Mouse (Mus musculus) lung, embryonic 15.5 days (tissue): ENCODE data around the gene Rbm43. TPM values are rescaled to one million over a fixed set of nuclear protein-coding genes. Genes with fewer than 3 reads are reported as not detected.
A peak's percentile ranks its signal among the peaks of the same experiment; 100 is the strongest.
"Not testable (repeated sequence)": the region's sequence is repeated elsewhere in the genome, so short reads cannot be mapped to it uniquely, and the experiment has no call there.

Experiments used
- ATAC-seq: fragments of 200-750 bp; cut with Nextera tagmentation; 2 replicates; pipeline ENCODE4 v1.8.0; 2017; ENCODE audit warnings: moderate number of reproducible peaks, borderline replicate concordance; ENCODE audit not compliant: low FRiP score, low TSS enrichment; ENCODE audit errors: extremely low read depth
- H3K27ac ChIP-seq: fragments of 300-500 bp; sonication (generic); 2 replicates; pipeline ENCODE4 v1.5.1; 2015; ENCODE audit warnings: moderate library complexity, mild to moderate bottlenecking, inconsistent platforms
- H3K27me3 ChIP-seq: fragments of 300-500 bp; sonication (generic); 2 replicates; pipeline ENCODE4 v1.6.1; 2015; ENCODE audit warnings: inconsistent platforms
- H3K36me3 ChIP-seq: fragments of 300-500 bp; sonication (generic); 2 replicates; pipeline ENCODE4 v1.6.1; 2015; ENCODE audit warnings: inconsistent platforms
- H3K4me1 ChIP-seq: fragments of 300-500 bp; sonication (generic); 2 replicates; pipeline ENCODE4 v1.6.1; 2015; ENCODE audit warnings: inconsistent platforms
- H3K4me2 ChIP-seq: fragments of 300-500 bp; sonication (generic); 2 replicates; pipeline ENCODE4 v1.6.1; 2015; ENCODE audit warnings: inconsistent platforms, mild to moderate bottlenecking, moderate library complexity
- H3K4me3 ChIP-seq: fragments of 300-500 bp; sonication (generic); 2 replicates; pipeline ENCODE4 v1.5.1; 2015; ENCODE audit warnings: mild to moderate bottlenecking, inconsistent platforms
- H3K9ac ChIP-seq: fragments of 300-500 bp; sonication (generic); 2 replicates; pipeline ENCODE4 v1.6.1; 2015; ENCODE audit warnings: inconsistent platforms
- H3K9me3 ChIP-seq: fragments of 300-500 bp; sonication (generic); 2 replicates; pipeline ENCODE4 v1.6.1; 2016; ENCODE audit warnings: inconsistent platforms
- WGBS: fragments of 180-500 bp; shearing (Covaris S2); methylation state at CpG from one replicate; pipeline ENCODE4 v1.1.7; 2015; 5-methylcytosine and 5-hydroxymethylcytosine counted together
- polyA plus RNA-seq: library from polyadenylated mRNA; unstranded; fragments of >200 nt; fragmentation: Nextera tagmentation; extraction: Ambion mirVana; gene quantifications from 2 replicates; pipeline ENCODE4 v1.2.1, GENCODE M21; 2015

The Rbm43 gene
- polyA plus RNA-seq, 1 experiment from 2014 or later: 22.0 TPM

DNA sequence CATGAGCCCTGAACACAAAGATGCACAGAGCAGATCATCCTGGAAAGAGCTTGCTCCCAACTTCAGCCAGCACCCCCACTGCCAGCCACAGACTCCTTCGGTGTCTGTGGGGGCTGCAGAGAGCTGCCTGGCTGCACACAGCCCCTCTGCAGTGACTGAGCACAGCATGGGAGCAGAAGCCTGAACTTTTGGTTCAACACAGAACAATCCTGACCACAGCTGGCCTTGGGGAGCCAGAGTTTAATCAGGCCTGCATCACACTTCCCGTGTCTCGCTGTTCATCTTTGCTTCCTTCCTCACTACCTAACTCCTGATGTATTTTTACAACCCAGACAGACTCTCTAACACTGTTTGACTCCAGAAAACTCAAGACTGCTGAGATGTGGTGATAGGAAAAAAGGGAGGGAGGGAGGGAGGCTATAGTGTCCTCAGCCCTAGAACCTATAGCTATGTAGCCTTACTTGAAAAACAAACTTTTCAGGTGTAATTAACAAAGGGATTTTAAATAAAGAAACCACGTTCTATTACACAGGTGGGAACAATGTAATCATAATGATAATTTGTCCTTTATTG lies 27.3 kb downstream of the Rbm43 start:
- Histone ChIP-seq H3K4me2 (no peak overlapping the region), H3K27ac (no peak overlapping the region), H3K9me3 (no peaks in the 10 kb centered on the region), H3K36me3 (no peaks in the 10 kb centered on the region), H3K4me3 (no peak overlapping the region), H3K9ac (no peak overlapping the region), H3K27me3 (no peaks in the 10 kb centered on the region), H3K4me1 (0 out of 2 replicates have a peak, but pooled peaks cover 3% of the 10 kb centered on the region)
- ATAC-seq: no peak
- WGBS: 64% methylated on average over 4 of the region's 4 CpGs

DNA sequence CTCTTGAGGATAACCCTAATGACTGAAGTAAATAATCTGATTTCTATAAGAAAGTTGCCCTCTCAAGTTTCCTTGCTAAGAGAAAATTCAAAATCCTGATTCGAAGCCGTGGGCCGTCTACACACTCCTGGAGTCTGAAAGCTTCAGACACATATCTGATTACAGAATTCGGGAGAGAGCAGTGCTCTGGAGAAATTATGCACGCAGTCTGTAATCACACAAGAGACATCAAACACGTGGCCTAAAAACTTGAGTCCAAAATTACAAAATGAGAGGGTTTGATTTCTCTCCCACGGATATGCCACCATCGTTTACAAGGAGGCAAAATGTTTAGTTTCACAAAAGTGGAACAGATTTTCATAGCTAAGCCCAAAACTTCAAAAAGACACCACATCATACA lies 29.3 kb downstream of the Rbm43 start:
- no peak overlapping the region for H3K4me3 ChIP-seq
- no peaks in the 10 kb centered on the region for H3K9me3 ChIP-seq
- no peak overlapping the region for H3K27ac ChIP-seq
- no peak overlapping the region for H3K9ac ChIP-seq
- no peak for ATAC-seq
- H3K4me1 ChIP-seq: no peaks in the 10 kb centered on the region
- H3K27me3 ChIP-seq: no peaks in the 10 kb centered on the region
- H3K4me2 ChIP-seq: no peak overlapping the region
- no peaks in the 10 kb centered on the region for H3K36me3 ChIP-seq
- WGBS: 67% methylated on average over 8 of the region's 8 CpGs

DNA sequence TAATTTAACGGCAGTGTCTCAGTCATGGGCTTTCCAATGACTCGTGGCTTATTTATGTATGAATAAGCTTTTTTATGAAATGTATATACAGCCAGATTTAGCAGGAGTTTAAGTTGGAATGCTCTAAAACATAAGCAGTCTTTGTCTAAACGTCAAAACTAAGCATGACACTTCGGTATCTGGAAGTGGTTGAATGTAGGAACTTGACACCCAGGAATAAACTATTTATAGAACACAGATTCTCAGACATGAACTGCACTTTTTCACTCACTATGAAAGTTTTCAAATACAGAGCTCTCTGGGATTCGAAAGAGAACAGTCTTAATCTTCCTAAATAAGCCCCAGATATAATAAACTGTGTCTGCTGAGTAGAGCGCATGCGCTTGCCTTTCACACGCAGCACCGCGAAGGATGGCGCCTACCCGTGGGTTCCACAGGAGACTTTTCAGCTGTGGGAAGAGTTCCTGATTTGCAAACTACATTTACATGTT lies 42.5 kb downstream of the Rbm43 start:
- Histone ChIP-seq H3K27ac (no peak overlapping the region), H3K4me2 (no peak overlapping the region), H3K9ac (no peak overlapping the region), H3K4me1 (no peaks in the 10 kb centered on the region), H3K27me3 (no peaks in the 10 kb centered on the region), H3K4me3 (no peak overlapping the region), H3K9me3 (no peaks in the 10 kb centered on the region), H3K36me3 (no peaks in the 10 kb centered on the region)
- peak; percentile 55; the same call in 1 of the 2 replicates for ATAC-seq
- 48% methylated on average over 12 of the region's 12 CpGs for WGBS

DNA sequence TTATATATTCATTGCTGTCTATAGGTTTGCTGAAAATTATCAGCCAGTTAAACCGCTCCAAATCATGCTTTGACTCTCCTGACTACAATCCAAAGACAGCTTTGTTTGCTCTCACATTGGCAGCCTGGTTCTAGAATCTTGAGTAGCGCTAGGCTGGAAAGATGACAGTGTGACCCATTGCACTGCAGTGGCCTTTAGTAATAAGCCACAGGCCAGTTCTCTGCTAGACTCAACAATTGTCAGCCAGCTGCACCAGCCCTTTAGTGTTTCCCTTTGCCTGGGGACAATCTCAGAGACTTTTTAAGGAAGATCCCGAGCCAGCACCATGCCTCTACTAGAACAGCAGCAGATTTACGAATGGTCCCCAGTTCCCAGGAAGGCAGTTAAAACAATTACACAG lies 44.0 kb downstream of the Rbm43 start:
- Histone ChIP-seq H3K4me2 (no peak overlapping the region), H3K36me3 (no peaks in the 10 kb centered on the region), H3K9me3 (no peaks in the 10 kb centered on the region), H3K4me3 (no peak overlapping the region), H3K27ac (no peak overlapping the region), H3K9ac (no peak overlapping the region), H3K27me3 (no peaks in the 10 kb centered on the region), H3K4me1 (no peaks in the 10 kb centered on the region)
- ATAC-seq: no peak
- 82% methylated on average over 4 of the region's 4 CpGs for WGBS

DNA sequence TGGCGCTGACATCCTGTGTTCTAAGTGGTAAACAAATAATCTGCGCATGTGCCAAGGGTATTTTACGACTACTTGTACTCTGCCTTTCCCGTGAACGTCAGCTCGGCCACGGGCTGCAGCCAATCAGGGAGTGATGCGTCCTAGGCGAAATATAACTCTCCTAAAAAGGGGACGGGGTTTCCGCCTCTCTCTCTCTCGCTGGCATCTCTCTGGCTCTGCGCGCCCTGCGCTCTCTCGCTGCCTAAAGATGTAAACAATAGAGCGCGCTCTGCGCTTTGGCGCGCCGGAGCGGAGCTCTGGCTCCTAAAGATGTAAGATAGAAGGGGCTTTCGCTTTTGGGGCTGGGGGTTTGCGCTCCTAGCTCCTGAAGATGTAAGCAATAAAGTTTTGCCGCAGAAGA lies 44.8 kb downstream of the Rbm43 start:
- H3K9me3 ChIP-seq, H3K27ac ChIP-seq, ATAC-seq, H3K9ac ChIP-seq, H3K4me3 ChIP-seq, H3K4me1 ChIP-seq, H3K4me2 ChIP-seq, H3K27me3 ChIP-seq, H3K36me3 ChIP-seq: not testable (repeated sequence)
- 96% methylated on average over 19 of the region's 26 CpGs for WGBS

DNA sequence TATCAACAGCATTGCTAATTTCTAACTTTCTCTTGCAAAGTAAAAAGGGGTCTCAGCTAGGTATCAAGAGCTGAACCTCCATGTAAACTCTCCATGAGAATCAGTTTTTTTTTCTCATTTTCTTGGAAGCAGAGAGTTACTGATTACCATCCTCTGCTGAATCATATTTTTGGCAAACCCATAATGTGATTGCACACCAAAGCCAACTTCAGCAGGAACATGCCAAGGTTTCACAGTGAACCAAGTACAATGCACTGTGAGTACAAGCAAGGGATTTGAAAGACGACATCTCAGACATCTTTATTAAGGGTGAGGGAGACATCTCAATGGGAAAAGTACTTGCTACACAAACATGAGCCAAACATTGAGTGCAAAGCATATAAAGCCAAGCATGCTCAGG lies 54.8 kb downstream of the Rbm43 start:
- H3K4me3 ChIP-seq: no peak overlapping the region

More for the DNA sequence above, 54.8 kb downstream of the Rbm43 start:
- no peaks in the 10 kb centered on the region for H3K4me1 ChIP-seq
- ATAC-seq: no peak
- no peak overlapping the region for H3K4me2 ChIP-seq
- H3K27me3 ChIP-seq: no peaks in the 10 kb centered on the region
- H3K9me3 ChIP-seq: no peaks in the 10 kb centered on the region
- no peak overlapping the region for H3K27ac ChIP-seq
- no peak overlapping the region for H3K9ac ChIP-seq
- no peaks in the 10 kb centered on the region for H3K36me3 ChIP-seq
- 76% methylated on average over 1 of the region's 1 CpGs for WGBS

Other genes with a start within 250 kb of the Rbm43 start
- gene Nmi, start 38.3 kb upstream of the Rbm43 start, polyA plus RNA-seq: 23.5 and 28.5 TPM in 2 replicates
- gene Tnfaip6, start 102.8 kb upstream of the Rbm43 start, polyA plus RNA-seq: 6.5 and 6.6 TPM in 2 replicates
- gene Rif1, start 137.7 kb upstream of the Rbm43 start, polyA plus RNA-seq: 39.4 and 39.5 TPM in 2 replicates